Mouse (Mus musculus) liver, embryonic 14.5 days (tissue): Measurements from ENCODE around the gene Cntnap3. TPM values are rescaled to one million over a fixed set of nuclear protein-coding genes. Genes with fewer than 3 reads are reported as not detected.
"Not testable (repeated sequence)": the region's sequence is repeated elsewhere in the genome, so short reads cannot be mapped to it uniquely, and the experiment has no call there.

Source experiments
- ATAC-seq: fragments of 200-750 bp; cut with Nextera tagmentation; 2 replicates; pipeline ENCODE4 v1.8.0; 2017; ENCODE audit warnings: moderate number of reproducible peaks, mild to moderate bottlenecking, moderate library complexity; ENCODE audit not compliant: insufficient read depth
- DNase-seq, 3 experiments: peaks; one replicate each; pipeline ENCODE4 v3.0.0-alpha.2; 2012 to 2013; ENCODE audit warnings: low read depth in 3 of 3, low spot score in 3 of 3
- H3K27ac ChIP-seq: fragments of 300-500 bp; sonication (generic); 2 replicates; pipeline ENCODE4 v1.5.1; 2014; ENCODE audit warnings: moderate library complexity, mild to moderate bottlenecking, control low read depth, inconsistent platforms
- H3K27me3 ChIP-seq: fragments of 300-500 bp; sonication (generic); 2 replicates; pipeline ENCODE4 v1.6.1; 2014; ENCODE audit warnings: mild to moderate bottlenecking, low read length, moderate library complexity; ENCODE audit not compliant: control insufficient read depth, insufficient read depth
- H3K36me3 ChIP-seq: fragments of 300-500 bp; sonication (generic); replicated peaks from 2 replicates; pipeline ENCODE4 v1.6.1; 2014; ENCODE audit warnings: low read depth; ENCODE audit not compliant: control insufficient read depth, insufficient read depth
- H3K4me1 ChIP-seq, 2 experiments: fragments of 200-500 bp in 1 of 2; fragments of 300-500 bp in 1 of 2; sonication (generic) in 1 of 2; replicated peaks; 2 replicates each; pipeline ENCODE4 v1.6.1; 2012 to 2014; ENCODE audit warnings: antibody characterized with exemption in 1 of 2, inconsistent platforms in 1 of 2, low read length in 1 of 2; ENCODE audit not compliant: control insufficient read depth in 2 of 2, insufficient read depth in 2 of 2
- H3K4me2 ChIP-seq: fragments of 300-500 bp; sonication (generic); 2 replicates; pipeline ENCODE4 v1.6.1; 2014; ENCODE audit warnings: low read depth, mild to moderate bottlenecking, control low read depth, moderate library complexity
- H3K4me3 ChIP-seq, 2 experiments: fragments of 200-500 bp in 1 of 2; fragments of 300-500 bp in 1 of 2; sonication (generic) in 1 of 2; 2 replicates each; pipeline ENCODE4 v1.5.1; 2012 to 2014; ENCODE audit warnings: low read depth in 2 of 2, low read length in 2 of 2, mild to moderate bottlenecking in 2 of 2, control low read depth in 1 of 2, inconsistent platforms in 1 of 2, moderate library complexity in 1 of 2; ENCODE audit not compliant: insufficient read depth in 1 of 2
- H3K9ac ChIP-seq: fragments of 300-500 bp; sonication (generic); replicated peaks from 2 replicates; pipeline ENCODE4 v1.6.1; 2014; ENCODE audit warnings: mild to moderate bottlenecking, control low read depth, moderate library complexity
- H3K9me3 ChIP-seq: fragments of 300-500 bp; sonication (generic); 2 replicates; pipeline ENCODE4 v1.6.1; 2016; ENCODE audit warnings: low read length, mixed read lengths; ENCODE audit not compliant: control insufficient read depth
- CTCF ChIP-seq: IDR thresholded peaks from 2 replicates; pipeline ENCODE4 v1.5.1; 2016; ENCODE audit warnings: antibody characterized with exemption, low read depth, control low read depth
- EP300 ChIP-seq: IDR thresholded peaks from 2 replicates; pipeline ENCODE4 v1.6.1; 2016; ENCODE audit warnings: antibody characterized with exemption, low read depth
- WGBS: fragments of 180-500 bp; shearing (Covaris S2); extraction: QIAGEN DNeasy Blood & Tissue Kit; methylation state at CpG from one replicate; pipeline ENCODE4 v1.1.7; 2014; ENCODE audit not compliant: insufficient replicate concordance; 5-methylcytosine and 5-hydroxymethylcytosine counted together
- polyA plus RNA-seq, 2 experiments: library from polyadenylated mRNA; depleted of rRNA in 1 of 2; stranded (reverse) in 1 of 2; unstranded in 1 of 2; fragments of >200 nt; fragmentation: Nextera tagmentation in 1 of 2; extraction: Ambion mirVana in 1 of 2; gene quantifications; 2 replicates each; pipeline versions ENCODE4 v1.2.1 to v1.2.3; 2012 to 2014

The Cntnap3 gene
- polyA plus RNA-seq (2012; rRNA removed): under 0.01 TPM in 1 of 2 replicates, not detected in the other
- not detected in 2 replicates for polyA plus RNA-seq (2014; fragmentation: Nextera tagmentation; extraction: Ambion mirVana)

DNA sequence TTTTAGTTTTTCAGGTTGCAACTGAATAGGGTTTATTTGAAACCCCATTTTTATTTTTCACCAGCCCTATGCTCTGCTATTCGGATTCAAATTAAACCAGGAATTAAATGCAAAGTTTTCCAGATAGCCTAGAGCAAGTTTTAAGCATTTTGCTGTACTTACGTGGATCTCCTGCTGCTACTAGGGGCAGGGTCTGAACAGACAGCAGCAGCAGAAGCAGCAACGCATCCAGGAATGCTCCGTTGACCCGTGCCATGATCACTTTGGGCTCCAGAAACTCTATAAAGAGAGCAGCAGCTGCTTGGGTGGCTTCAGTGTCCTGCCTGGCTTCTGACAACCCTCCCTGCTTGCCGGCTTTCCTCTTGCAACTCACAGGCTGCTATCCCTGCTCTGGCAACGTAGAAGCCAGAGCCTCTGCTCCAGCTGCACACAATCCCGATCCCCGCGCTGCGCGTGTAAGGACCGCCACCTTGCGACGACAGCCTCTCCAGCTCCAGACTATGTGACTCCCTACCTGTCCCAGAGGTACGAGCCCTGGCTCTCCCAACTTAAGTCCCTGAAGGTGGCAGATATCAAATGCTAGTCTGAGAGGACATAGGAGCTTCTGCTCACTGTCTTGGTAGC lies at the start of gene Cntnap3:
Cntnap3 (minus strand) TSS at position 371 of the 624 bp plus-strand sequence.
- 13% methylated on average over 16 of the region's 16 CpGs for WGBS
- no peaks in the 10 kb centered on the region for H3K9me3 ChIP-seq
- H3K4me2 ChIP-seq: no peak within 1 kb of the TSS
- ATAC-seq (no peak), DNase-seq (no peak)
- H3K27me3 ChIP-seq: no peaks in the 10 kb centered on the region
- no peak within 1 kb of the TSS for H3K9ac ChIP-seq
- no peaks in the 10 kb centered on the region for H3K4me1 ChIP-seq
- no peak within 1 kb of the TSS for H3K27ac ChIP-seq
- H3K4me3 ChIP-seq: no peak within 1 kb of the TSS
- H3K36me3 ChIP-seq: no peaks in the 10 kb centered on the region
- TF ChIP-seq EP300 (no peak), CTCF (peak; percentile 51)

DNA sequence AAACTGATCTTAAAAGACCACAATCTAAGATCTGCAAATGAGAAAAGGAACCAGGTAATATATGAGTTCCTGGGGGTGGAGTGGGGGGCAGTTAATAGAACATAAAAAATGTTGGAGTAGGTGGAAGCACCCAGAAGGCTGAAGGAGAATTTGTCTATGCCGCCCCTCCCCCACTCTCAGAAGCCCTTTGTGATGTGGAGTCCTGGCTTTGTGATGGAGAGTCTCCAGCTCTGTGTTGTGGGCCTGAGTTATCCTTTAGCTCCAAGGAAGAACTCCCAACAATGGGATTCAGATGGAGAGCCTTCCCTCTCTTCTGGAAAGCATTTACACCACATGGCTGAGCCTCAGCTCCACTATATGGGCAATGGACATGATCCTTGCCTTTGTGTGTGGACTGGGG lies 13.4 kb upstream of the Cntnap3 start, which contains the start of gene Spata31:
Spata31 (plus strand) TSS at position 216 of the 400 bp plus-strand sequence.
- no peaks in the 10 kb centered on the region for H3K4me1 ChIP-seq
- 63% methylated on average over 1 of the region's 1 CpGs for WGBS
- no peak within 1 kb of the TSS for H3K4me3 ChIP-seq
- TF ChIP-seq EP300: no peak
- no peak for TF ChIP-seq CTCF
- ATAC-seq (no peak), DNase-seq (no peak)
- H3K9me3 ChIP-seq: no peaks in the 10 kb centered on the region
- H3K27ac ChIP-seq: no peak within 1 kb of the TSS
- no peaks in the 10 kb centered on the region for H3K27me3 ChIP-seq
- no peak within 1 kb of the TSS for H3K4me2 ChIP-seq
- H3K9ac ChIP-seq: no peak within 1 kb of the TSS
- H3K36me3 ChIP-seq: no peaks in the 10 kb centered on the region

DNA sequence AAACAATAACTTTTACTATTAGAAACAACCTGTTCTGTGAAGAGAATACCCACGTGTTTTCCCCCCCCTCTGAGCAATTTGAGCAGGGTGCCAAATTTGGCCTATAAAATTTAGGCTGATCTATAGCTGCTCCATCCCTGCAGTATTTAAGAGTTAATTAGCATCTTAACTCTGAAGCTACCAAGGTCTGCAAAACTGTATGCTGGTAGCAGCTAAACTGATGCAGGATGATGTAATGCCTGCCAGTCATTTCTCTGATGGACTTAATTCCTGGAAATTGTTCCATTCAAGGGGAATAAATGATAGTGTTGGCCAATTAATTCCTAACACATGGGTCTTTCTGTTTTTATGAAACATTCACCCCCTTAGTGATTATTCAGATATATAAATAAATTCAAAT lies 623 bp downstream of the Cntnap3 start:
- H3K4me3 ChIP-seq: no peak overlapping the region
- no peaks in the 10 kb centered on the region for H3K4me1 ChIP-seq
- TF ChIP-seq EP300 (no peak), CTCF (no peak)
- no peak overlapping the region for H3K27ac ChIP-seq
- H3K9me3 ChIP-seq: no peaks in the 10 kb centered on the region
- H3K9ac ChIP-seq: no peak overlapping the region
- no peaks in the 10 kb centered on the region for H3K36me3 ChIP-seq
- no peak for DNase-seq
- no peak overlapping the region for H3K4me2 ChIP-seq
- no peak for ATAC-seq
- 26% methylated on average over 1 of the region's 1 CpGs for WGBS
- no peaks in the 10 kb centered on the region for H3K27me3 ChIP-seq

DNA sequence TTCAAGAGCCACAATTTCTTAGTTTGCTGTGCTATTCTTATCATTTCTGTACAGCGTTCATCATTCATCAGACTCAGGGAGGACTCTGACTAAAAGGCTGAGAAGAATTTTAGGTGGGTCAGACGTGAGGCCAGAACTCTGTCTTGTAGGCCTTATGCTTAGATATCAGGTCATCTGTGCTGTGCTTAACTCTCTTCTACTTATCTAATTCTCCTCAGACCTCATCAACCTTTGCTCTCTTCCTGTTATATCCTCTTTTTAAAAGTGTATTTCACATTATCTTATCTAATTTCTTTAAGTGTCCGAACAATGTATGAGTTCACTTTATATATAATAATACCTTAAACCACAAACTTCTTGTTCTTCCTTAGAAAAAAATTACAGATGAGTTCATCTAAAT lies 38.4 kb downstream of the Cntnap3 start:
- DNase-seq: no peak
- H3K27ac ChIP-seq: no peak overlapping the region
- WGBS: 57% methylated on average over 3 of the region's 3 CpGs

DNA sequence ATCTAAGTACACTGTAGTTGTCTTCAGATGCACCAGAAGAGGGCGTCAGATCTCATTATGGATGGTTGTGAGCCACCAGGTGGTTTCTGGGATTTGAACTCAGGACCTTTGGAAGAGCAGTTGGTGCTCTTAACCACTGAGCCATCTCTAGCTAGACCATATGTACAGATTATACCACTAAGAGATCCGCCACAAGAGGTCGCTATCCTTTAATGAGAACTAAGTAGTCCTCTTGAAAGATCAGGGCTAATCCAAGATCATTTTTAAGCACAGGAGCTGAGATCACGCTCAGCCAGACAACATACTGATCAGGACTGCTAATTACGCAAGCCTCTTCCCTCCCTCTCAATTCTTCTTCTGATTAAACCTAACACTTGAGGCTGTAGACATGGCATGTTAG lies 78.9 kb downstream of the Cntnap3 start:
- not testable (repeated sequence) for H3K9ac ChIP-seq, H3K27ac ChIP-seq, H3K27me3 ChIP-seq, H3K36me3 ChIP-seq, H3K4me1 ChIP-seq, H3K9me3 ChIP-seq, H3K4me3 ChIP-seq, ATAC-seq, H3K4me2 ChIP-seq
- WGBS: 30% methylated on average over 5 of the region's 5 CpGs
- DNase-seq: peak in 1 of 3 experiments; percentile 9

More for the DNA sequence above, 38.4 kb downstream of the Cntnap3 start:
- no peaks in the 10 kb centered on the region for H3K36me3 ChIP-seq
- no peaks in the 10 kb centered on the region for H3K9me3 ChIP-seq
- H3K4me3 ChIP-seq: no peak overlapping the region
- H3K27me3 ChIP-seq: no peaks in the 10 kb centered on the region
- H3K9ac ChIP-seq: no peak overlapping the region
- H3K4me1 ChIP-seq: no peaks in the 10 kb centered on the region
- TF ChIP-seq CTCF (no peak), EP300 (no peak)
- ATAC-seq: no peak
- no peak overlapping the region for H3K4me2 ChIP-seq
